Mouse (Mus musculus) right cerebral cortex, postnatal 4 days (tissue): Measurements from ENCODE around the gene Xrra1.
A peak's percentile ranks its signal among the peaks of the same experiment; 100 is the strongest.
"Not testable (repeated sequence)": the region's sequence is repeated elsewhere in the genome, so short reads cannot be mapped to it uniquely, and the experiment has no call there.

Source experiments
- DNase-seq: peaks from one replicate; pipeline ENCODE4 v3.0.0-alpha.2; 2022

Gene Xrra1

GRCm38 (mm10) chr7:99902918-99903665 lies 44.2 kb downstream of the Xrra1 start:
- DNase-seq, result no peak

GRCm38 (mm10) chr7:99904421-99905005 lies 45.6 kb downstream of the Xrra1 start:
- no peak for DNase-seq

GRCm38 (mm10) chr7:99906346-99906745 lies 47.4 kb downstream of the Xrra1 start:
- DNase-seq, result no peak

- no peak for DNase-seq
Measured at GRCm38 (mm10) chr7:99907463-99907862, 48.5 kb downstream of the Xrra1 start.

GRCm38 (mm10) chr7:99911038-99911437 lies 52.1 kb downstream of the Xrra1 start:
- DNase-seq, result no peak

- DNase-seq, result no peak
Measured at GRCm38 (mm10) chr7:99914316-99914715, 55.4 kb downstream of the Xrra1 start.

- DNase-seq, result no peak
Measured at GRCm38 (mm10) chr7:99915511-99915910, 56.6 kb downstream of the Xrra1 start.

GRCm38 (mm10) chr7:99916741-99917319 lies 57.9 kb downstream of the Xrra1 start:
- peak; percentile 60 for DNase-seq

- DNase-seq, result peak; percentile 22
Measured at GRCm38 (mm10) chr7:99917320-99917844, 58.5 kb downstream of the Xrra1 start.

- no peak for DNase-seq
Measured at GRCm38 (mm10) chr7:99919164-99919563, 60.2 kb downstream of the Xrra1 start.

GRCm38 (mm10) chr7:99919971-99920370 lies 61.1 kb downstream of the Xrra1 start:
- DNase-seq, result no peak

GRCm38 (mm10) chr7:99920416-99920815 lies 61.5 kb downstream of the Xrra1 start:
- no peak for DNase-seq

- peak; percentile 76 for DNase-seq
Measured at GRCm38 (mm10) chr7:99926916-99927714, 68.2 kb downstream of the Xrra1 start.

GRCm38 (mm10) chr7:99935758-99936157 lies 76.8 kb downstream of the Xrra1 start:
- DNase-seq, result no peak

- no peak for DNase-seq
Measured at GRCm38 (mm10) chr7:99940669-99941068, 81.8 kb downstream of the Xrra1 start.

GRCm38 (mm10) chr7:99944520-99944919 lies 85.6 kb downstream of the Xrra1 start:
- no peak for DNase-seq

- not testable (repeated sequence) for DNase-seq
Measured at GRCm38 (mm10) chr7:99945012-99945411, 86.1 kb downstream of the Xrra1 start.

GRCm38 (mm10) chr7:99945939-99946338 lies 87.0 kb downstream of the Xrra1 start:
- no peak for DNase-seq

GRCm38 (mm10) chr7:99946356-99946755 lies 87.4 kb downstream of the Xrra1 start:
- DNase-seq, result no peak

- DNase-seq, result peak; percentile 34
Measured at GRCm38 (mm10) chr7:99947329-99947728, 88.4 kb downstream of the Xrra1 start.

- no peak for DNase-seq
Measured at GRCm38 (mm10) chr7:99953442-99954098, 94.7 kb downstream of the Xrra1 start.

- no peak for DNase-seq
Measured at GRCm38 (mm10) chr7:99954212-99954611, 95.3 kb downstream of the Xrra1 start.

- DNase-seq, result no peak
Measured at GRCm38 (mm10) chr7:99956095-99956494, 97.2 kb downstream of the Xrra1 start.
